ENCODE assay signal across 8 mouse cellular contexts in the genomic region with DNA sequence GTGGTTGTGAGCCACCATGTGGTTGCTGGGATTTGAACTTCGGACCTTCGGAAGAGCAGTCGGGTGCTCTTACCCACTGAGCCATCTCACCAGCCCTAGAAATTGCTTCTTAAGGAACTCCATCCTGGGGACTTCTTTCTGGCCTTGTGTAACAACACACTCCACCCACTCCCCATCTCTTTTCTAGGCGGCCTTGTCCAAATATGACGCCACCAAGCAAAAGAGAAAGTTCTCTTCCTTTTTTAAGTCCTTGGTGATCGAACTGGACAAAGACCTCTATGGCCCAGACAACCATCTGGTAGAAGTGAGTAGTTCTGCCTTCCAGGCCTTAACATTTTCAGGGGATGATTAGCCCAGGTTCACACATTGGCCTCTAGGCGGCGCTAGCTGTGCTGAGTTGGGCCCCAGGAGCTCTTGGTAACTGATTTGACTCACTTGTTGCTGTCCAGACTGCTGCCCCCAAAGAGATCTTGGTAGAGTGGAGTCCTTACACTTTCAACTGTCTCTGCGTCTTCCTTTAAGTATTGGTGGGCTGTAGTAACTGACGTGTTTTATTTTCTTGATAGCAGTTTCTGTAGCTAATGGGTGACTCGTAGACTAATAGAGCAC. TPM values are rescaled to one million over a fixed set of nuclear protein-coding genes. Genes with fewer than 3 reads are reported as not detected.
DNase-seq lines count a peak whose midpoint lies in the region; ATAC-seq lines count a peak whose summit lies in the region.

A gene (minus strand): TSS at position 51 of the 609 bp plus-strand sequence.

- H3K27me3 ChIP-seq in embryonic facial prominence, embryonic 14.5 days (replicated peaks; ENCODE audit: control insufficient read depth, insufficient read depth, low read length) = no peaks in the 10 kb centered on the region
- no peaks in the 10 kb centered on the region for H3K27me3 ChIP-seq in stomach, embryonic 14.5 days (ENCODE audit: control insufficient read depth, insufficient read depth, low read length)

- peak within 1 kb of the TSS; percentile 32 for H3K9ac ChIP-seq in embryonic facial prominence, embryonic 14.5 days (ENCODE audit: low read depth, low read length)
- H3K9ac ChIP-seq in stomach, embryonic 14.5 days (replicated peaks; ENCODE audit: low read depth, low read length) = no peak within 1 kb of the TSS

- peaks cover 15% of the 10 kb centered on the region for H3K4me1 ChIP-seq in embryonic facial prominence, embryonic 14.5 days (ENCODE audit: control insufficient read depth, insufficient read depth, low read length)
- peaks cover 14% of the 10 kb centered on the region; the same call in 1 of the 2 replicates for H3K4me1 ChIP-seq in stomach, embryonic 14.5 days (ENCODE audit: control insufficient read depth, insufficient read depth, low read length)

- peak within 1 kb of the TSS; percentile 80 for H3K4me2 ChIP-seq in embryonic facial prominence, embryonic 14.5 days (ENCODE audit: low read depth, low read length)
- H3K4me2 ChIP-seq in stomach, embryonic 14.5 days (replicated peaks; ENCODE audit: low read depth, low read length) = no peak within 1 kb of the TSS

- ATAC-seq in embryonic facial prominence, embryonic 14.5 days (ENCODE audit: low read depth) = no peak
- ATAC-seq in stomach, embryonic 14.5 days (ENCODE audit: insufficient number of reproducible peaks, insufficient read depth, low FRiP score, low read depth) = no peak

- intact Hi-C loops in heart, postnatal 25 days (cut with DNase I) = no loop called here

- 69% methylated on average over 11 of the region's 11 CpGs for WGBS in embryonic facial prominence, embryonic 14.5 days
- 71% methylated on average over 11 of the region's 11 CpGs for WGBS in stomach, embryonic 14.5 days

- H3K9me3 ChIP-seq in embryonic facial prominence, embryonic 14.5 days (ENCODE audit: control insufficient read depth, low read length) = no peaks in the 10 kb centered on the region
- no peaks in the 10 kb centered on the region for H3K9me3 ChIP-seq in stomach, embryonic 14.5 days (ENCODE audit: control insufficient read depth, low read depth, low read length)

- no peak within 1 kb of the TSS for H3K4me3 ChIP-seq in embryonic facial prominence, embryonic 14.5 days (ENCODE audit: low read depth, low read length)
- no peak within 1 kb of the TSS for H3K4me3 ChIP-seq in stomach, embryonic 14.5 days (ENCODE audit: low read depth, low read length)

- peak; percentile 53 to 65 for DNase-seq in left cerebral cortex, adult 18-20 months (ENCODE audit: low spot score in 2 of 2)
- no peak for DNase-seq in left cerebral cortex, adult 11 months (ENCODE audit: low spot score)
- DNase-seq in adrenal gland, postnatal 4 days (ENCODE audit: low spot score in 2 of 2) = no peak
- no peak for DNase-seq in embryonic facial prominence, embryonic 14.5 days (ENCODE audit: low spot score)
- peak; percentile 31 for DNase-seq in heart, postnatal 25 days (ENCODE audit: low spot score)
- peak; percentile 60 for DNase-seq in layer of hippocampus, adult 9-11 months
- DNase-seq in mesoderm, embryonic 11.5 days (ENCODE audit: low read depth, low spot score) = peak; percentile 79

- peak within 1 kb of the TSS; percentile 23 for H3K27ac ChIP-seq in embryonic facial prominence, embryonic 14.5 days (replicated peaks; ENCODE audit: low read depth, low read length)
- peak within 1 kb of the TSS; percentile 48; the same call in 1 of the 2 replicates for H3K27ac ChIP-seq in stomach, embryonic 14.5 days (ENCODE audit: low read length)

- H3K36me3 ChIP-seq in embryonic facial prominence, embryonic 14.5 days (ENCODE audit: control insufficient read depth, insufficient read depth, low read length) = peaks cover 68% of the 10 kb centered on the region
- H3K36me3 ChIP-seq in stomach, embryonic 14.5 days (ENCODE audit: control insufficient read depth, insufficient read depth, low read length) = peaks cover 49% of the 10 kb centered on the region

RNA-seq across cellular contexts. Expression of the gene that starts here (rescaled TPM):
- 1 to 10 TPM; 2.6 to 6.1 TPM for total RNA-seq in left cerebral cortex, adult 18-20 months (2021)
- 10 to 100 TPM; 34.8 to 45.6 TPM for total RNA-seq in adrenal gland, postnatal 4 days (2021)
- polyA plus RNA-seq in embryonic facial prominence, embryonic 14.5 days (2014; fragmentation: Nextera tagmentation; extraction: Ambion mirVana) = not detected in 2 replicates
- 1 to 10 TPM; 2.8 to 4.2 TPM for total RNA-seq in heart, postnatal 25 days (2021)
- polyA plus RNA-seq in stomach, embryonic 14.5 days (2014; fragmentation: Nextera tagmentation; extraction: Ambion mirVana) = not detected in 2 replicates

Comparison
In these comparisons a context has a peak if more than half of its experiments do, and no peak if none do; other contexts are left out.
1. RNA of the gene that starts here (total RNA-seq): 34.8 to 45.6 TPM in adrenal gland, postnatal 4 days; 2.6 to 6.1 TPM in left cerebral cortex, adult 18-20 months and 2.8 to 4.2 TPM in heart, postnatal 25 days; every median in the first group is over 4 times any median in the second.
2. DNase-seq: peak in left cerebral cortex, adult 18-20 months (2 of 2), heart, postnatal 25 days (single experiment), layer of hippocampus, adult 9-11 months (single experiment) and mesoderm, embryonic 11.5 days (single experiment); none in left cerebral cortex, adult 11 months (single experiment), adrenal gland, postnatal 4 days (0 of 2) and embryonic facial prominence, embryonic 14.5 days (single experiment).